Mouse (Mus musculus): ENCODE measurements around the gene Btbd9. TPM values are rescaled to one million over a fixed set of nuclear protein-coding genes. Genes with fewer than 3 reads are reported as not detected.

The Btbd9 gene
- polyA plus RNA-seq, 1 experiment from 2014 or later = 111 TPM

DNA sequence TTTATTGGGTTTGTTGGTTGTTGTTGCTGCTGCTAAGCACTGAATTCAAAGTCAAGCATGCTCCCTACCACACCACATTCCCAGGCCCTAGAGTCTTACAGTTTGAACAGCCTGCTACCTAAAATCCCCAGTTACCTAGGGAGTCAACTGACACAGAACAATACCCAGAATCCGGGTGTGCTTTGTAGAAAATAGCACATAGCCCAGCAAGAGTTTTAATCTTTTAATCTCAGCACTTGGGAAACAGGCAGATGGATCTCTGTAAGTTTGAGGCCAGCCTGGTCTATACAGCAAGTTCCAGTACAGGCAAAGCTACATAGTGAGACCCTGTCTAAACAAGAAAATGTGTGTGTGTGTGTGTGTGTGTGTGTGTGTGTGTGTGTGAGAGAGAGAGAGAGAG is 34.5 kb upstream of the Btbd9 start:
- Histone ChIP-seq H3K9me3 (replicated peaks) (no peaks in the 10 kb centered on the region), H3K4me3 (no peak overlapping the region), H3K9ac (no peak overlapping the region), H3K27me3 (no peaks in the 10 kb centered on the region), H3K4me1 (peaks cover 37% of the 10 kb centered on the region), H3K27ac (no peak overlapping the region), H3K4me2 (peak overlapping the region; percentile 73; the same call in 1 of the 2 replicates), H3K36me3 (ENCODE audit: poor library complexity, severe bottlenecking) (no peaks in the 10 kb centered on the region)
- 42% methylated on average over 1 of the region's 1 CpGs for WGBS
- no peak for ATAC-seq

DNA sequence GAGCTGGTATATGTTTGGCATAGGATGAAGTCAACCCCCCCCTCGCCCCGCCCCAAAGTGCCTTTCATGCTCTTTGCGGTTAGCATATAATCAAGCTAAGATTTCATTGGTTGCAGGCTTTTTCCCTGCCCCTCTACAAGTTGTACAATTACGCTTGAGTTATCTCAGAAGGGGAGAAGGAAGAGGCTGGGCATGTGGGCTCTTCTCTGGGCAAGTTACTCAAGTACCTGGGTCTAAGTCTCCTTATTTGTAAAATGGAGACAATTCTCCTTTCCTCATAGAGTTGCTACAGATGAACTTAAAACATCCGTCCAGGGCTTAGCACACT is 33.7 kb upstream of the Btbd9 start:
- Histone ChIP-seq H3K4me3 (no peak overlapping the region), H3K36me3 (ENCODE audit: poor library complexity, severe bottlenecking) (no peaks in the 10 kb centered on the region), H3K4me2 (no peak overlapping the region), H3K9ac (no peak overlapping the region), H3K9me3 (replicated peaks) (no peaks in the 10 kb centered on the region), H3K27me3 (no peaks in the 10 kb centered on the region), H3K4me1 (peaks cover 37% of the 10 kb centered on the region), H3K27ac (no peak overlapping the region)
- ATAC-seq = no peak
- 95% methylated on average over 5 of the region's 5 CpGs for WGBS

DNA sequence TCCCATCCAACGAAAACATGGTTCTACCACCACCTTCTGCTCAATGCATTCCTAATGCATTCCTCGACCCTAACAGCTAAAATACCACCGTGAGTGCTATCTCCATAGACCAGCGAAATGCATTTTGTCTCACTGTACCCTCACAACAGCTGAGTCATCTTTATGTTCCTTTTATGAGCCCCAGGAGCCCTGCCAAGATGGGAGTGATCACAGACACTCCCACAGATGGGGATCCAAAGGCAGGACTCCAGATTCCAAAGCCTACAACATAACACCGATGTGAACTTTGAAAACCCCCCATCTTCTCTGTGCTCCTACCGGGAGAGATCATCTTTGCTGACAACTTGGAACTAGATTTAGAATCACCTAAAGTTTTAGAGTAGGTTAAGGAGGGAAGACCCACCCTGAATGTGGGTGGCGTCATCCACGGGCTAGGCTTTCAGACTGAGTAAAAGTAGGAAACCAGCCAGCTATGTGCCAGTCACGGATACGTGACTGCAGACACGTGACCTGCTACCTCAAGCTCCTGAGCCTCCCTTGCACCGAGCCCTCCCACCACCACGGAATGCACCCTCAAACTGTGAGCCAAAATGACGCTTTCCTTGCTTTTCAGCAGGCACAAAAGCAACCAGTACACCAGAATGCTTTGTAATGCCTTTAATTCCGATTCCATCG is 33.2 kb upstream of the Btbd9 start:
- Histone ChIP-seq H3K9me3 (replicated peaks) (no peaks in the 10 kb centered on the region), H3K36me3 (ENCODE audit: poor library complexity, severe bottlenecking) (no peaks in the 10 kb centered on the region), H3K4me3 (no peak overlapping the region), H3K27me3 (no peaks in the 10 kb centered on the region), H3K9ac (no peak overlapping the region), H3K4me2 (no peak overlapping the region), H3K27ac (no peak overlapping the region), H3K4me1 (peaks cover 37% of the 10 kb centered on the region)
- WGBS = 86% methylated on average over 16 of the region's 16 CpGs
- ATAC-seq = no peak

DNA sequence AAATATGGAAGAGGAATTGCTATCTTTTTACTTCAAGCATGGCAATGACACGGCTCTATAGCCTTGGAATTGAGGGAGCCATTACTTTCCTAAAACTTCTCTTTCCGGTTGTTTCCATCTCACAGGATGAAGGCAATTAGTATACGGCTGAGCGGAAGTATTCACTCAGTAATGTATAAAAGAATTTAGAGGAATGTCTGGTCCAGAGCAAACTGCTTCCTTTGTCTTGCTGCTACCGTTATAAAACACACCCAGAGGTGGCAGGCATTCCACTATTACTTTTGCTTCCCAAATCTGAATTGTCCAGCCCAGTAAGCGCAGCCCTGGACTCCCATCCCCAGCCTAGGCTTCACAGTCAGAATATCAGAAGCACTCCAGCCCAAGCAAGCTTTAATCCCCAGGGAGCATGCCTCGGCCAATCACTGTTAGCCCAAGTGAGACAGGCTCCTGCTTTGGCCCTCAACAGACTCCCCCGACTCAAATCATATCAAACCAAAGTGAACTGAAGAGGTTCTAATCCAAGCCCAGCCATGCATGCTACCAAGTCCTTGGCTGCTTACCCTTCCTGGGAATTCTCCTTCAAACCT is 31.7 kb upstream of the Btbd9 start:
- Histone ChIP-seq H3K36me3 (ENCODE audit: poor library complexity, severe bottlenecking) (peaks cover 8% of the 10 kb centered on the region), H3K4me2 (peak overlapping the region; percentile 22), H3K9me3 (replicated peaks) (no peaks in the 10 kb centered on the region), H3K4me3 (no peak overlapping the region), H3K27ac (peak overlapping the region; percentile 53), H3K27me3 (no peaks in the 10 kb centered on the region), H3K4me1 (peaks cover 37% of the 10 kb centered on the region), H3K9ac (no peak overlapping the region)
- ATAC-seq = no peak
- 25% methylated on average over 8 of the region's 8 CpGs for WGBS

DNA sequence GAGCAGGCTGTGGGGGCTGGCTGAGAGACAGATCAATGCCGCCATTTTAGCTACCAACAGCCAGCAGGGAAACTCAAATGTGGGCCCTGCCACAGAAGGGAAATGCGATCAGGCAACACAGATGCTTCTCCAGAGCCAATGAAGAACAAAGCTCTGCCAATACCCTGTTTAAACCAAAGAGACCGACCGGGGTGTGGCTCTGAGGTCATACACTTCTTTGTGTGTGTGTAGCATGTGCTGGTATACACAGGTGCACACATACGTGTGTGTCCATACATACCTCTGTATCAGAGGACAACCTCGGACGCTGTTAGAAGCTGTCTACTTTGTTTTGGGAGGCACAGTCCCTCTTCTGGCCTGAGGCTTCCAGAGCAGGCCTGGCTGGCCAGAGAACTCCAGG is 31.0 kb upstream of the Btbd9 start:
- Histone ChIP-seq H3K9ac (no peak overlapping the region), H3K27ac (peak overlapping the region; percentile 53), H3K27me3 (no peaks in the 10 kb centered on the region), H3K36me3 (ENCODE audit: poor library complexity, severe bottlenecking) (peaks cover 15% of the 10 kb centered on the region), H3K9me3 (replicated peaks) (no peaks in the 10 kb centered on the region), H3K4me2 (no peak overlapping the region), H3K4me3 (no peak overlapping the region), H3K4me1 (peaks cover 37% of the 10 kb centered on the region)
- ATAC-seq = no peak
- 89% methylated on average over 7 of the region's 7 CpGs for WGBS

DNA sequence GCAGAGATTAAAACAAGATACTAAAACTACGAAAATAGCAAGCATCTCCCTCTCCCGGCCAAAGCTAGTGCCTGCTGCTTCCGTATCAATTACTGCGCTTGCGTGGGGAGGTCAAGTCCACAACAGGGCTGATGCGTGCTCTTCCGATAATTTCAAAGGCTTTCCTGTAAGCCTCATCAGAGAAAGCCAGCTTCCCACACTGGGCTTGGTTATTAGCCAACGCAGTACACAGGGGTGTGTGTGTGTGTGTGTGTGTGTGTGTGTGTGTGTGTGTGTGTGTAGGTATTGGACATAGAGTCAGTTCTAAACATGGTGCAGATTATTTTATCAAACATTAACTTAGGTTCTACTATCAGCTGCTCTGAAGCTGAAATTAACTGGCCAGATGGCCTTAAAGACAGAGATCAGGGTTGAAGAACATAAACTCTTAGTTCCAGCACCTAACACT is 30.4 kb upstream of the Btbd9 start:
- WGBS = 91% methylated on average over 8 of the region's 8 CpGs
- Histone ChIP-seq H3K27ac (no peak overlapping the region), H3K4me1 (peaks cover 32% of the 10 kb centered on the region), H3K9ac (no peak overlapping the region), H3K36me3 (ENCODE audit: poor library complexity, severe bottlenecking) (peaks cover 22% of the 10 kb centered on the region), H3K4me2 (no peak overlapping the region), H3K27me3 (no peaks in the 10 kb centered on the region), H3K9me3 (replicated peaks) (no peaks in the 10 kb centered on the region), H3K4me3 (no peak overlapping the region)
- ATAC-seq = no peak

DNA sequence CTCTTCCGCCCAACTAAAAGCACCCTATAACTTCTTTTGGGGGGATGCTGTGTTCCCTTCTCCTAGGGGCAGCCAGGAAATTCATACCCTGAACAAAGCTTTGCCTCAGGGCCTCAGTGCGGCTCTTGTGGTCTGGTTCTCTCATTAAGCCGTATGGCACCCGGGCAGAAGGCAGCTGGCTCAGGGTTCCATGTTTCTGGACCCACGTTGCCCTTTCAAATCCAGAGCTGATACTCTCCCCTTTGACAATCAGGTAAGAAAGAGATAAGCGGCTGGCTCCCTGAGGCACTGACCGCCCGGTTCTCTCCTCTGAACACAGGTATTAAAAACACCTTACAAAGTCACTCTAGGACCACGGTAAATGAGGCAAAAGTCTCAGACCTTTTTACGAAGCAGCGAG is 29.9 kb upstream of the Btbd9 start:
- H3K4me1 ChIP-seq = peaks cover 28% of the 10 kb centered on the region
- H3K36me3 ChIP-seq (ENCODE audit: poor library complexity, severe bottlenecking) = peaks cover 23% of the 10 kb centered on the region
- H3K27me3 ChIP-seq = no peaks in the 10 kb centered on the region
- no peak overlapping the region; the same call in 1 of the 2 replicates for H3K27ac ChIP-seq
- WGBS = 89% methylated on average over 11 of the region's 11 CpGs
- H3K9me3 ChIP-seq (replicated peaks) = no peaks in the 10 kb centered on the region
- no peak for ATAC-seq
- no peak overlapping the region for H3K4me3 ChIP-seq
- no peak overlapping the region for H3K4me2 ChIP-seq
- H3K9ac ChIP-seq = no peak overlapping the region

DNA sequence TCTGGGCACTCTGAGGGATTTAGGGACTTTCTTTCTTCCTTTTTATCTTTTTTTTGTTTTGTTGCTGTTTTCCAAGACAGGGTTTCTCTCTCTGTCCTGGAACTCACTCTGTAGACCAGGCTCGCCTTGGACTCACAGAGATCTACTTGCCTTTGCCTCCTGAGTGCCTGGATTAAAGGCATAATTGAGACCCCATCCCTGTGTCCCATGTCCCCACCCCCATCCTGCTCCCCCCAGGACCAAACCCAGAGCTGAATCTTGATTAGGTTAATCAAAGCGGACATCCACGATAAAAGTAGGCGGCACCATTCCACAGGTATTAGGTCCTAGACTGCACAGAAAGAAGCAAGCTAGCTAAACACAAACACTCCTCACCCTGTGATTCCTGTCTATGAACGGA is 28.7 kb upstream of the Btbd9 start:
- Histone ChIP-seq H3K9ac (no peak overlapping the region), H3K27ac (no peak overlapping the region), H3K36me3 (ENCODE audit: poor library complexity, severe bottlenecking) (peaks cover 31% of the 10 kb centered on the region), H3K9me3 (replicated peaks) (no peaks in the 10 kb centered on the region), H3K4me1 (peaks cover 21% of the 10 kb centered on the region), H3K4me2 (no peak overlapping the region), H3K27me3 (no peaks in the 10 kb centered on the region), H3K4me3 (no peak overlapping the region)
- 89% methylated on average over 5 of the region's 5 CpGs for WGBS
- no peak for ATAC-seq

DNA sequence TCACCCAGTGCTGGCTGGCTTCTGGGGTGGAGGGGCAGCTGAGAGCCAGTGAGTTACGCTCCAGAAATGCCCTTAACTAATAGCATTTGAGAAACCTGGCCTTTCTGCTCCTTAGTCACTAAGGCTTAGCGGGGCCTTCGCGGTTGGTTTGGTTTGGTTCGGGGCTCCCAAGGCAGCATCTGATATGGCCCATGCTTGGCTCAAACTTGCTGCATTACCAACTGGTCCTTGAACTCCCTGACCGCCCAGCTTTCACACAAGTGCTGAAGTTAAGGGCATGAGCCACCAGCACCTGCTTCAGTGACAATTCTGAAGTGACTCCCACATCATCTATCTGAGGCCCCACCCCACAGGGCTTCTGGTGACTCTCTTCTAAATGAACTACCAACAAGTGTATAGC is 28.0 kb upstream of the Btbd9 start:
- H3K9me3 ChIP-seq (replicated peaks) = no peaks in the 10 kb centered on the region
- no peak overlapping the region for H3K9ac ChIP-seq
- ATAC-seq = no peak

DNA sequence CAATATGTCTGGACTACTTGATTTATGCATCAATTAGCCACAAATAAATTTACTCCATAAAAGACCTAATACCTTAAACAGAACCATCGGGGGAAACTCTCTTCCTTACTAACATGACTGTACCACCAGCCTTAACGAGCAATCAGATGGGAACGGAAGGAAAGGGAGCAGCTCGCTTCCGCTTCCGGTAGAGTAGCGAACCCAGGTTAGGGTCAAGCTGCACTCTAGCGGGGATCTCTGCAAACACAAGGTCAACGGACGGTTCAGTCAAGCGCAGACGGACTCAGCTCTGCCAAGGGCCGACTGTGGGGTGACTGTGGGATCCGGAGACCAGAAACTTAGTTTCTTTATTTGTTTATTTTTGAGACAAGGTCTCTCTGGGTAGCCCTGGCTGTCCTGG is 25.9 kb upstream of the Btbd9 start:
- no peaks in the 10 kb centered on the region for H3K27me3 ChIP-seq
- H3K9me3 ChIP-seq (replicated peaks) = no peaks in the 10 kb centered on the region
- H3K4me1 ChIP-seq = peaks cover 3% of the 10 kb centered on the region
- WGBS = 94% methylated on average over 14 of the region's 14 CpGs
- no peak overlapping the region for H3K4me3 ChIP-seq
- no peak overlapping the region for H3K9ac ChIP-seq
- no peak overlapping the region for H3K4me2 ChIP-seq
- no peak overlapping the region for H3K27ac ChIP-seq
- H3K36me3 ChIP-seq (ENCODE audit: poor library complexity, severe bottlenecking) = peaks cover 53% of the 10 kb centered on the region
- ATAC-seq = no peak

More for the DNA sequence above, 28.0 kb upstream of the Btbd9 start:
- H3K27ac ChIP-seq = no peak overlapping the region
- 91% methylated on average over 6 of the region's 6 CpGs for WGBS
- peaks cover 17% of the 10 kb centered on the region for H3K4me1 ChIP-seq
- no peaks in the 10 kb centered on the region for H3K27me3 ChIP-seq
- H3K4me3 ChIP-seq = no peak overlapping the region
- H3K36me3 ChIP-seq (ENCODE audit: poor library complexity, severe bottlenecking) = peaks cover 36% of the 10 kb centered on the region
- H3K4me2 ChIP-seq = no peak overlapping the region

DNA sequence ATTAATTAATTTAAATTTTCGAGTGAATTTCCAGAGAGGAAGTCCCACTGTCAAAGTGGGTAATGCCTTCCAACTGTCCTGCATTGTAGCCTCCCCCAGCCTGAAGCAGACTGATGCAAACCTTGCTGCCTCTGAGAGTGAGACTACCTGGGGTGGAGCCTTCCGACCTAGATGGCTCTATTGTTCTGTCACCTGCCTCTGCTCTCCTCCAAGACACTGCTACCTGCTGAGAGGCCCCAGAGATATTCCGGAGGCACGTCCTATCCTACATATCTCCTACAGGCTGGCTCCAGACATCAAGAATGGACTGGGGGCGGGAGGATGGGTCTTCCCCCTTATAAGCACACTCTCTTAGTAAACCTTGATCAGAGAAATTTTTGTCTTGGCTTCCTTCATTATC is 22.0 kb upstream of the Btbd9 start:
- no peak overlapping the region for H3K4me2 ChIP-seq
- 0 out of 2 replicates have a peak, but pooled peaks cover 4% of the 10 kb centered on the region for H3K4me1 ChIP-seq
- no peak overlapping the region for H3K27ac ChIP-seq
- WGBS = 89% methylated on average over 5 of the region's 5 CpGs
- no peak overlapping the region for H3K9ac ChIP-seq
- H3K4me3 ChIP-seq = no peak overlapping the region
- H3K36me3 ChIP-seq (ENCODE audit: poor library complexity, severe bottlenecking) = peaks cover 68% of the 10 kb centered on the region
- H3K9me3 ChIP-seq (replicated peaks) = no peaks in the 10 kb centered on the region
- ATAC-seq = no peak
- H3K27me3 ChIP-seq = no peaks in the 10 kb centered on the region

DNA sequence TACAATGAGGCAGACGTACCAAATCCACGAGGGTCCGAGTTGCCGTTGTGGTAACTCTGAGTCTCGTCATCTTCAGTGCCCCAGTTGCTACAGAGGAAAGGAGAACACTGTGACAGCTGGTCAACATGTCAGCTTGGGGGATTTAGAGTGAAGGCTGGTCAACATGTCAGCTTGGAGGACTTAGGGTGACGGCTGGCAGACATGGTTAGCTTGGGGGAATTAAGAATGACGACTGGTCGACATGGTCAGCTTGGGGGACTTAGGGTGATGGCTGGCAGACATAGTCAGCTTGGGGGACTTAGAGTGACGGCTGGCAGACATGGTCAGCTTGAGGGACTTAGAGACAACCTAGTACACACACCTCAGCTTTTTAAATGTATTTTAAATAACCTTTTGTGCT is 21.5 kb upstream of the Btbd9 start:
- ATAC-seq = no peak
- no peak overlapping the region for H3K4me3 ChIP-seq
- H3K4me1 ChIP-seq = 0 out of 2 replicates have a peak, but pooled peaks cover 4% of the 10 kb centered on the region
- no peaks in the 10 kb centered on the region for H3K27me3 ChIP-seq
- H3K27ac ChIP-seq = no peak overlapping the region
- 97% methylated on average over 9 of the region's 9 CpGs for WGBS
- H3K9me3 ChIP-seq (replicated peaks) = no peaks in the 10 kb centered on the region
- peaks cover 67% of the 10 kb centered on the region for H3K36me3 ChIP-seq (ENCODE audit: poor library complexity, severe bottlenecking)
- no peak overlapping the region for H3K4me2 ChIP-seq
- H3K9ac ChIP-seq = no peak overlapping the region

DNA sequence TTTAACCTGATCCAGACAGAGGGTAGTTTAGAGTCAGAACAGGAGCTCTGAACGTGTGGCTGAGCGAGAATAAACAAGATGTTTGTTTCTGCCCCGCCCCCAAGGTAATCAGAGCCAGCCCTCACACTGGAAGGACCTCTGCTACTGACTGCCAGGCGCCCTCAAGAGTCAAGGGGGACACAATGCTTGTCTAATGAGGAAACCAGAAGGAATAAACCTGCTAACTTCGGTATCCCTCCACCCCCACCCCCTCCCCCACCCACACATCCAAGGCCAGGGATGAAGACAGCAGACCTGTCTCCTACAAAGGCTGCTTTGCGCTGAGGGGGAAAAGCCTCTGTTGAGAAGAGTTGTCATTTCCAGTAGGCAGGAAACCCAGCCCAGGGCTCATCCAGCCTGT is 18.6 kb upstream of the Btbd9 start:
- WGBS = 62% methylated on average over 6 of the region's 6 CpGs
- peaks cover 58% of the 10 kb centered on the region for H3K36me3 ChIP-seq (ENCODE audit: poor library complexity, severe bottlenecking)
- peaks cover 12% of the 10 kb centered on the region for H3K4me1 ChIP-seq
- ATAC-seq = no peak
- no peak overlapping the region for H3K9ac ChIP-seq
- no peaks in the 10 kb centered on the region for H3K27me3 ChIP-seq
- no peaks in the 10 kb centered on the region for H3K9me3 ChIP-seq (replicated peaks)
- no peak overlapping the region for H3K4me2 ChIP-seq
- H3K4me3 ChIP-seq = no peak overlapping the region
- no peak overlapping the region for H3K27ac ChIP-seq

Data from forebrain, embryonic 13.5 days (tissue).